Mouse (Mus musculus) CH12.LX (cell line): ENCODE results near the gene Fam110a. TPM values are rescaled to one million over a fixed set of nuclear protein-coding genes. Genes with fewer than 3 reads are reported as not detected.

Source experiments
- DNase-seq: peaks from one replicate; pipeline ENCODE4 v3.0.0-alpha.2; 2013; ENCODE audit errors: extremely low read depth
- H3K27ac ChIP-seq: 2 replicates; pipeline ENCODE4 v1.5.1; 2012; ENCODE audit warnings: low read depth, mild to moderate bottlenecking, control low read depth, moderate library complexity; ENCODE audit not compliant: insufficient read depth
- H3K27me3 ChIP-seq: replicated peaks from 2 replicates; pipeline ENCODE3; 2012; ENCODE audit warnings: inconsistent platforms
- H3K36me3 ChIP-seq, 2 experiments: replicated peaks in 1 of 2; 2 replicates each; pipeline versions ENCODE3 to v1.6.1; 2012; ENCODE audit warnings: inconsistent platforms in 1 of 2, low read length in 1 of 2, mild to moderate bottlenecking in 1 of 2, mixed read lengths in 1 of 2, moderate library complexity in 1 of 2; ENCODE audit not compliant: control insufficient read depth in 1 of 2, insufficient read depth in 1 of 2
- H3K4me1 ChIP-seq, 2 experiments: 2 replicates each; pipeline ENCODE4 v1.6.1; 2012; ENCODE audit warnings: inconsistent platforms in 1 of 2, moderate library complexity in 1 of 2; ENCODE audit not compliant: insufficient read depth in 2 of 2, control insufficient read depth in 1 of 2
- H3K4me2 ChIP-seq: 2 replicates; pipeline ENCODE4 v1.6.1; 2012; ENCODE audit warnings: low read depth, mild to moderate bottlenecking, control low read depth; ENCODE audit not compliant: poor library complexity, insufficient read depth, severe bottlenecking
- H3K4me3 ChIP-seq, 3 experiments: fragments of 150-350 bp in 1 of 3; sonication (generic) in 1 of 3; replicated peaks in 1 of 3; 2 replicates each; pipeline versions ENCODE3 to v1.5.1; 2011 to 2012; ENCODE audit warnings: low read depth in 2 of 3, low read length in 2 of 3, mild to moderate bottlenecking in 2 of 3, moderate library complexity in 2 of 3, control low read depth in 1 of 3, improper control_type of control experiment in 1 of 3, inconsistent platforms in 1 of 3, mixed read lengths in 1 of 3; ENCODE audit not compliant: poor library complexity in 1 of 3
- H3K79me2 ChIP-seq: replicated peaks from 2 replicates; pipeline ENCODE4 v1.6.1; 2012; ENCODE audit warnings: mild to moderate bottlenecking, moderate library complexity; ENCODE audit not compliant: control insufficient read depth, poor library complexity, insufficient read depth, severe bottlenecking; ENCODE audit errors: extremely low read depth
- H3K9ac ChIP-seq: 2 replicates; pipeline ENCODE4 v1.6.1; 2012; ENCODE audit warnings: low read depth, mild to moderate bottlenecking, control low read depth, moderate library complexity; ENCODE audit not compliant: insufficient read depth
- H3K9me3 ChIP-seq: replicated peaks from 2 replicates; pipeline ENCODE3; 2012; ENCODE audit warnings: low read length, inconsistent platforms, mixed read lengths
- BHLHE40 ChIP-seq: IDR thresholded peaks from 2 replicates; pipeline ENCODE4 v1.6.1; 2011; ENCODE audit warnings: mild to moderate bottlenecking, low read depth, low read length, improper control_type of control experiment
- CTCF ChIP-seq, 2 experiments: IDR thresholded peaks in 1 of 2; conservative IDR thresholded peaks in 1 of 2; 2 replicates each; pipeline ENCODE4 v1.5.1; 2011 to 2012; ENCODE audit warnings: low read depth in 2 of 2, low read length in 2 of 2, improper control_type of control experiment in 1 of 2, inconsistent platforms in 1 of 2, mild to moderate bottlenecking in 1 of 2, moderate library complexity in 1 of 2
- E2F4 ChIP-seq: IDR thresholded peaks from 2 replicates; pipeline ENCODE4 v1.6.1; 2011; ENCODE audit warnings: low read depth, low read length, improper control_type of control experiment; ENCODE audit not compliant: insufficient replicate concordance
- ELF1 ChIP-seq: IDR thresholded peaks from 2 replicates; pipeline ENCODE4 v1.6.1; 2014; ENCODE audit warnings: low read depth, mild to moderate bottlenecking, inconsistent platforms, low read length, improper control_type of control experiment
- EP300 ChIP-seq: IDR thresholded peaks from 2 replicates; pipeline ENCODE4 v1.6.1; 2011; ENCODE audit warnings: low read length, improper control_type of control experiment
- GABPA ChIP-seq: IDR thresholded peaks from 2 replicates; pipeline ENCODE4 v1.6.1; 2012; ENCODE audit warnings: low read depth, low read length, improper control_type of control experiment, inconsistent platforms; ENCODE audit not compliant: insufficient replicate concordance
- HCFC1 ChIP-seq: IDR thresholded peaks from 2 replicates; pipeline ENCODE4 v1.6.1; 2012; ENCODE audit warnings: low read depth, mild to moderate bottlenecking, inconsistent platforms, low read length, improper control_type of control experiment
- IRF4 ChIP-seq: IDR thresholded peaks from 2 replicates; pipeline ENCODE4 v1.6.1; 2014; ENCODE audit warnings: low read depth, mild to moderate bottlenecking, inconsistent platforms, low read length, improper control_type of control experiment
- JUN ChIP-seq: IDR thresholded peaks from 2 replicates; pipeline ENCODE4 v1.6.1; 2011; ENCODE audit warnings: low read depth, mild to moderate bottlenecking, low read length, improper control_type of control experiment, moderate library complexity; ENCODE audit not compliant: insufficient read depth
- JUND ChIP-seq: conservative IDR thresholded peaks from 2 replicates; pipeline ENCODE4 v1.6.1; 2011; ENCODE audit warnings: low read depth, low read length, improper control_type of control experiment
- KAT2A ChIP-seq: IDR thresholded peaks from 2 replicates; pipeline ENCODE4 v1.6.1; 2012; ENCODE audit warnings: low read length, improper control_type of control experiment, inconsistent platforms; ENCODE audit not compliant: insufficient replicate concordance
- MAFK ChIP-seq: IDR thresholded peaks from 2 replicates; pipeline ENCODE4 v1.6.1; 2011; ENCODE audit warnings: low read length, improper control_type of control experiment; ENCODE audit not compliant: insufficient replicate concordance
- MAX ChIP-seq: IDR thresholded peaks from 2 replicates; pipeline ENCODE4 v1.6.1; 2011; ENCODE audit warnings: low read length, improper control_type of control experiment
- MEF2A ChIP-seq: IDR thresholded peaks from 2 replicates; pipeline ENCODE4 v1.6.1; 2014; ENCODE audit warnings: low read depth, mild to moderate bottlenecking, inconsistent platforms, low read length, improper control_type of control experiment, borderline replicate concordance
- MXI1 ChIP-seq: IDR thresholded peaks from 2 replicates; pipeline ENCODE4 v1.6.1; 2011; ENCODE audit warnings: mild to moderate bottlenecking, low read depth, low read length, improper control_type of control experiment
- NELFE ChIP-seq: IDR thresholded peaks from 2 replicates; pipeline ENCODE4 v1.6.1; 2011; ENCODE audit warnings: low read depth, low read length, improper control_type of control experiment
- NRF1 ChIP-seq: IDR thresholded peaks from 2 replicates; pipeline ENCODE4 v1.6.1; 2014; ENCODE audit warnings: low read depth, mild to moderate bottlenecking, inconsistent platforms, low read length, improper control_type of control experiment, moderate library complexity
- PAX5 ChIP-seq: IDR thresholded peaks from 2 replicates; pipeline ENCODE4 v1.6.1; 2012; ENCODE audit warnings: low read length, inconsistent platforms, mixed read lengths
- POLR2AphosphoS2 ChIP-seq: IDR thresholded peaks from 2 replicates; pipeline ENCODE4 v1.6.1; 2011; ENCODE audit warnings: low read depth, low read length, improper control_type of control experiment
- RAD21 ChIP-seq: IDR thresholded peaks from 2 replicates; pipeline ENCODE4 v1.6.1; 2011; ENCODE audit warnings: low read depth, mild to moderate bottlenecking, low read length, improper control_type of control experiment, moderate library complexity
- RCOR1 ChIP-seq: conservative IDR thresholded peaks from 2 replicates; pipeline ENCODE4 v1.6.1; 2012; ENCODE audit warnings: low read depth, mild to moderate bottlenecking, inconsistent platforms, low read length, improper control_type of control experiment
- TBP ChIP-seq: conservative IDR thresholded peaks from 2 replicates; pipeline ENCODE4 v1.6.1; 2011; ENCODE audit warnings: low read depth, low read length, improper control_type of control experiment
- UBTF ChIP-seq: IDR thresholded peaks from 2 replicates; pipeline ENCODE4 v1.6.1; 2012; ENCODE audit warnings: low read depth, mild to moderate bottlenecking, inconsistent platforms, low read length, improper control_type of control experiment, moderate library complexity
- USF2 ChIP-seq: conservative IDR thresholded peaks from 2 replicates; pipeline ENCODE4 v1.6.1; 2011; ENCODE audit warnings: low read depth, low read length, improper control_type of control experiment
- ZC3H11A ChIP-seq: IDR thresholded peaks from 2 replicates; pipeline ENCODE4 v1.6.1; 2012; ENCODE audit warnings: low read depth, mild to moderate bottlenecking, inconsistent platforms, low read length, improper control_type of control experiment
- ZKSCAN1 ChIP-seq: IDR thresholded peaks from 2 replicates; pipeline ENCODE4 v1.6.1; 2012; ENCODE audit warnings: low read depth, inconsistent platforms, low read length, improper control_type of control experiment, borderline replicate concordance
- ZMIZ1 ChIP-seq: IDR thresholded peaks from 2 replicates; pipeline ENCODE4 v1.6.1; 2012; ENCODE audit warnings: low read depth, mild to moderate bottlenecking, inconsistent platforms, low read length, improper control_type of control experiment
- ZNF384 ChIP-seq: IDR thresholded peaks from 2 replicates; pipeline ENCODE4 v1.6.1; 2012; ENCODE audit warnings: low read depth, low read length, improper control_type of control experiment, inconsistent platforms
- dilution Hi-C: fragments of 300-500 bp; cut with MboI; formaldehyde crosslinking; loops from 2 replicates; pipeline ENCODE4 v1.14.3; 2020; ENCODE audit warnings: low sequenced_read_pairs; ENCODE audit not compliant: extremely low pct_unique_long_range_greater_than_20kb, extremely low pct_ligation_motif_present
- in situ Hi-C: fragments of 300-500 bp; cut with MboI; formaldehyde crosslinking; loops from 3 replicates; pipeline ENCODE4 v1.14.3; 2019; ENCODE audit warnings: low sequenced_read_pairs, low pct_ligation_motif_present, low pct_unique_long_range_greater_than_20kb, mixed read lengths
- polyA plus RNA-seq: library from polyadenylated mRNA; unstranded; fragments of >175 nt; gene quantifications from 2 replicates; pipeline ENCODE4 v1.2.1, GENCODE M21; 2012; ENCODE audit warnings: low read depth; ENCODE audit not compliant: insufficient read length
- total RNA-seq, 2 experiments: library from RNA; depleted of rRNA; stranded (reverse); fragments of 300-350 nt in 1 of 2; fragments of >200 nt in 1 of 2; gene quantifications; 2 replicates each; pipeline ENCODE4 v1.2.3; 2012 to 2014

Gene Fam110a
- total and polyA plus RNA-seq, 3 experiments, result 3.7 to 9.8 (median 6.3) TPM

DNA sequence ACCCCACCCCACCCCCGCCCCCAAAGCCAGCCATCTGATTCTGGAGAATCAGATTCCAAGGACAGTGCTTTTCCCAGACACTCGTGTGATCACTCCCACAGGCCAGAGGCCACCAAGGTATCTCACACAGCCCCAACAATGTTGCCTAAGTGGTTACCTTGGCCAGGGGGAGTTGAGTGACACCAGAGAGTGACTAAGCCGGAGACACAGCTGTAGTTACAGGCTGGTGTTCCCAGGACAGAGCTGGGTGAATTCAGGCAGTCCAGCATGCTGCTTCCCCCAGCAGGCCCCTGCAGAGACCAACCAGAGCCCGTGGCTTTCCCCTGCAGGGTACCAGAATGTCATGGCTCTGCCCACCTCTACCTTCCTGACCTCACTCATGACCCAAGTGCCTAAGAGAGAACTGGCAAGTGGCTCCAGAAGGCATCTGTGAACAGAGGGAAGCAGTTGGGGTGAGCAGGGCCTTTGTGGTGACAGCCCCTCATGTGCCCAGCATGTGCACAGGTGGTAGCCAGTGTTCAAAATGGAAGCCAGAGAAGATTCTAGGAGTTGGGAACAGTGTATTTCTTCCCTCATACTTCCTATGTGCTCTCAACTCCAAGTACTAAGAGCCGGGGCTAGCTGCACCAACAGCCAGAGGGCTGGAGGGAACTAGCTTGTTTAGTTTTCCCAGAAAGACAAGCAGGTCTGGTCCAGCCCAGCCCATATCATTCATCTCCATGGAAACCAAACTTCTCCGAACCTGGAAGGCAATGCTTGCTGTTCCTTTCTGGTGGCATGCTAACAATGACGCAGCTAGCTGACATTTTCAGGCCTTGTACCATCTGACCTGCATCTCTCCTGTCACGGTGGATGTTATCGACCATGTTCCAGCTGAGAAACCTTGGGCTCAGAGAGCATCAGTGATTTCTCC lies 18.5 kb downstream of the Fam110a start:
- no peak overlapping the region for H3K27ac ChIP-seq
- peaks cover 0 to 6% of the 10 kb centered on the region in 2 experiments for H3K36me3 ChIP-seq
- no peak overlapping the region for H3K4me3 ChIP-seq
- peaks cover 33 to 77% of the 10 kb centered on the region in 2 experiments for H3K4me1 ChIP-seq
- TF ChIP-seq CTCF (conservative IDR thresholded peaks at IDR 0.05 in 1 of 2, IDR thresholded peaks at IDR 0.05 in 1 of 2; ENCODE audit: low read depth in 2 of 2, low read length in 2 of 2) (no peak), BHLHE40 (no peak), IRF4 (no peak), NRF1 (no peak), PAX5 (no peak), ZNF384 (no peak), RCOR1 (no peak), MEF2A (no peak), E2F4 (no peak), MXI1 (no peak), ZMIZ1 (no peak), NELFE (no peak), MAFK (no peak), KAT2A (no peak)
- H3K27me3 ChIP-seq, result peaks cover 1% of the 10 kb centered on the region
- H3K9ac ChIP-seq, result no peak overlapping the region
- no peak overlapping the region for H3K4me2 ChIP-seq
- dilution Hi-C loops, result no loop called here
- in situ Hi-C loops, result no loop called here
- H3K9me3 ChIP-seq, result no peaks in the 10 kb centered on the region
- DNase-seq, result no peak
- H3K79me2 ChIP-seq, result no peaks in the 10 kb centered on the region

DNA sequence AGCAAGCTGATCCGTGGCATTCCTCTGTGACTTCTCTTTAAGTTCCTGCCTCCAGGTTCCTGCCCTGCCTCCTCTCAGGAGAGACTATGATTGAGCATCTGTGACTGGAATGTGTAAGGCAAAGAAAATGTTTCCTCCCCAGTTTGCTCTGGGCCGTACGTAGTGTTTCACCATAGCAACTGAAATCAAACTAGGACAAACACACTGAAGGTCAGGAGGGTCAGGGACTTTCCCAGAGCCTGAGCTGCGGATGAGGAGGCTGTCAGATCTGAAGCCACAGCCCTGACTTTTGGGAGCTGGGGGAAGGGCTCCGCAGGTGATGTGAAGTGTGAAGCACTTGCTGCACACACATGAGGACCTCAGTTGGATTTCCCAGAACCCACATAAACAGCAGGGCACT lies 20.7 kb downstream of the Fam110a start:
- Histone ChIP-seq H3K4me2 (peak overlapping the region; percentile 49; the same call in 1 of the 2 replicates), H3K79me2 (no peaks in the 10 kb centered on the region), H3K27me3 (peaks cover 1% of the 10 kb centered on the region), H3K9me3 (no peaks in the 10 kb centered on the region), H3K4me3 (no peak overlapping the region), H3K9ac (no peak overlapping the region), H3K27ac (peak overlapping the region; percentile 41), H3K36me3 (peaks cover 0 to 1% of the 10 kb centered on the region in 2 experiments), H3K4me1 (peaks cover 25 to 55% of the 10 kb centered on the region in 2 experiments)
- dilution Hi-C loops (no loop called here), in situ Hi-C loops (no loop called here)
- peak; percentile 92 for DNase-seq
- TF ChIP-seq JUN (no peak), USF2 (no peak), UBTF (no peak), ZC3H11A (no peak), IRF4 (peak; percentile 90), JUND (no peak), MAX (no peak), TBP (no peak), RAD21 (no peak; the same call in 1 of the 2 replicates), ZMIZ1 (no peak), MAFK (no peak), ZNF384 (no peak), GABPA (no peak), CTCF (conservative IDR thresholded peaks at IDR 0.05 in 1 of 2, IDR thresholded peaks at IDR 0.05 in 1 of 2; ENCODE audit: low read depth in 2 of 2, low read length in 2 of 2) (no peak), POLR2AphosphoS2 (no peak), ZKSCAN1 (no peak), HCFC1 (no peak), KAT2A (no peak), PAX5 (no peak), NELFE (no peak), EP300 (peak; percentile 88), ELF1 (no peak), E2F4 (no peak), BHLHE40 (peak; percentile 98), NRF1 (no peak), MEF2A (peak; percentile 69)
